Mouse (Mus musculus): ENCODE measurements around the gene Eif4b. TPM values are rescaled to one million over a fixed set of nuclear protein-coding genes. Genes with fewer than 3 reads are reported as not detected.

Gene Eif4b
- total and polyA plus RNA-seq, 3 experiments = 536 to 652 (median 555) TPM

DNA sequence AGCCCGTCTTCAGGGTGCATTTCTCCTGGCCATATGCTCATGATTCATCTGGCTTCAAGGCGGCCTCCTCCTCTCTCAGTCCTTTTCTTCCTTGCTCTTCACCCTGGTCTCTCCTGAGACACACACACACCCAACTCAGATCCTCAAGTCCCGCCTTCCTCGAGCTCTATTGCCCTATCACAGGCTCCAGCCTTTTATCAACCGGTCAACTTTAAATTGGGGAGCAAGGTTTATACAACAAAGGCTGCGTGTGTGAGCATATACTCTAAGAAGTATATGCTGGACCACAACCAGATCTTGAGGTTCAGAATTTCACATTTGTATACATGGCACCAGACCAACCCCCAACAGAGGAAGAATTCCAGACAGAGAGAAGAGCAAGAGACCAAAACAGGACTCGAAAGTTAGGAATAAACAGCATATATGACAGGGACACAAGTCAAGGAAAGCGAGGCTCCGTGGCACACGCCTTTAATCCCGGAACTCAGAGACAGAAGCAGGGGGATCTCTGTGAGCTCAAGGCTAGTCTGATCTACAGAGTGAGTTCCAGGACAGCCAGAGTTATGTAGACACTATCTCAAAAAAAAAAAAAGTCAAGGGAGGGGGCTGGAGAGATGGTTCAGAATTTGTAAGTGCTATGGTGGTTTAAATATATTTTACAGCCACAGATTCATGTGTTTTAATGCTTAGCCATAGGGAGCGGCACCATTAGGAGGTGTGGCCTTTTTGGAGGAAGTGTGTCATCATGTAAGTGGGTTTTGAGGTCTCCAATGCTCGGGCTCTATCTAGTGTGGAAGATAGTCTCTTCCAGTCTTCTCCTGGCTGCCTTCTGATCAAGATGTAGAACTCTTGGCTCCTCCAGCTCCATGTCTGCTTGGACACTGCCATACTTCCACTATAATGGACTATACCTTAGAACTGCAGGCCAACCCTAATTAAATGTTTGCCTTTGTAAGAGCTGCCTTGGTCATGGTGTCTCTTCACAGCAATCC is 2.8 kb upstream of the Eif4b start:
- no peak for DNase-seq (ENCODE audit: extremely low read depth)
- 0 out of 2 replicates have a peak overlapping the region, but pooled peaks have one; percentile 11 for H3K9ac ChIP-seq (ENCODE audit: insufficient read depth, low read depth)
- TF ChIP-seq TCF12 (IDR thresholded peaks at IDR 0.05; ENCODE audit: low read depth, low read length) (no peak), IRF4 (IDR thresholded peaks at IDR 0.05; ENCODE audit: low read depth, low read length) (no peak)
- dilution Hi-C loops (cut with MboI; ENCODE audit: extremely low pct_ligation_motif_present, extremely low pct_unique_long_range_greater_than_20kb, low sequenced_read_pairs) = no loop called here
- no peaks in the 10 kb centered on the region for H3K9me3 ChIP-seq (replicated peaks; ENCODE audit: low read length)
- in situ Hi-C loops (cut with MboI; ENCODE audit: low pct_ligation_motif_present, low pct_unique_long_range_greater_than_20kb, low sequenced_read_pairs) = loop anchor here (5.0 kb wide), 1 partner anchor 748 kb away; no protein-coding TSS in a partner anchor
- no peak overlapping the region for H3K27ac ChIP-seq (ENCODE audit: insufficient read depth, low read depth)
- H3K4me2 ChIP-seq (ENCODE audit: insufficient read depth, low read depth, poor library complexity, severe bottlenecking) = no peak overlapping the region
- no peak overlapping the region for H3K4me3 ChIP-seq (replicated peaks in 1 of 3; ENCODE audit: low read depth in 2 of 3, low read length in 2 of 3, poor library complexity in 1 of 3)
- peaks cover 20% of the 10 kb centered on the region for H3K79me2 ChIP-seq (replicated peaks; ENCODE audit: control insufficient read depth, extremely low read depth, insufficient read depth, poor library complexity, severe bottlenecking)
- H3K4me1 ChIP-seq (ENCODE audit: control insufficient read depth in 1 of 2, insufficient read depth in 2 of 2) = peaks cover 19 to 66% of the 10 kb centered on the region in 2 experiments
- H3K36me3 ChIP-seq (replicated peaks in 1 of 2; ENCODE audit: control insufficient read depth in 1 of 2, insufficient read depth in 1 of 2, low read length in 1 of 2) = peaks cover 0 to 5% of the 10 kb centered on the region in 2 experiments
- H3K27me3 ChIP-seq (replicated peaks) = peaks cover 7% of the 10 kb centered on the region

DNA sequence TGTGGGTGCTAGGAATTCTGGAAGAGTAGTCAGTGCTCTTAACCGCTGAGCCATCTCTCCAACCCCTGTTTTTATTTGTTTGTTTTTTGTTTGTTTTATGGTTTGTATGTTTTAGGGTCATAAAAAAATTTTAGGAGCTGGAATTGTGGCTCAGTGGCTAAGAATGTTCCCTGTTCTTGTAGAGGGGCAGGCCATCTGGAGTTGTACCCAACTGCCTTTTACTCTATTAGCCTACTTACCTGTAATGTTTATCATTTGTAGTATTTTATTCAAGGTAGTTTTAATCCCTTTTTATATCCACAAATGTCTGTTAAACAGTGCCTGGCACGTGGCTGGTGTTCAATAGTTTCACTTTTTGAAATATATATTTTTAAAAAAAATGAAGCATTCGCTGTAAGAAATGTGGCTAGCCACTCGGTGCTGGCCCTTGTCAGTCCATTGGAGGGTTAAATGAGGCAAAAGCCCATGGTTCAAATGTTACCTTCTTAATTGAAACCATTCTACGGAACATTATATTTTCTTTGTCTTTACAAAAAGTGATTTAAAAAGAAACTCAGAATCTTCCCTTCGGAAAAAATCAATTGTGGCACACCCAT is 512 bp upstream of the Eif4b start:
- H3K36me3 ChIP-seq (replicated peaks in 1 of 2; ENCODE audit: control insufficient read depth in 1 of 2, insufficient read depth in 1 of 2, low read length in 1 of 2) = peaks cover 0 to 12% of the 10 kb centered on the region in 2 experiments
- peak overlapping the region in 2 of 3 experiments; percentile 39 to 94 for H3K4me3 ChIP-seq (replicated peaks in 1 of 3; ENCODE audit: low read depth in 2 of 3, low read length in 2 of 3, poor library complexity in 1 of 3)
- dilution Hi-C loops (cut with MboI; ENCODE audit: extremely low pct_ligation_motif_present, extremely low pct_unique_long_range_greater_than_20kb, low sequenced_read_pairs) (no loop called here), in situ Hi-C loops (cut with MboI; ENCODE audit: low pct_ligation_motif_present, low pct_unique_long_range_greater_than_20kb, low sequenced_read_pairs) (loop anchor here (5.0 kb wide), 1 partner anchor 751 kb away; no protein-coding TSS in a partner anchor)
- no peaks in the 10 kb centered on the region for H3K27me3 ChIP-seq (replicated peaks)
- H3K9ac ChIP-seq (ENCODE audit: insufficient read depth, low read depth) = peak overlapping the region; percentile 58
- peak overlapping the region; percentile 58; the same call in 1 of the 2 replicates for H3K4me2 ChIP-seq (ENCODE audit: insufficient read depth, low read depth, poor library complexity, severe bottlenecking)
- TF ChIP-seq GABPA (IDR thresholded peaks at IDR 0.05; ENCODE audit: insufficient replicate concordance, low read depth, low read length) (no peak), CTCF (conservative IDR thresholded peaks at IDR 0.05 in 1 of 2, IDR thresholded peaks at IDR 0.05 in 1 of 2; ENCODE audit: low read depth in 2 of 2, low read length in 2 of 2) (no peak), MYC (IDR thresholded peaks at IDR 0.05; ENCODE audit: low read depth, low read length) (no peak; the same call in 1 of the 2 replicates), MEF2A (IDR thresholded peaks at IDR 0.05; ENCODE audit: borderline replicate concordance, low read depth, low read length) (0 out of 2 replicates have a peak, but pooled peaks have one; percentile 5), SIN3A (IDR thresholded peaks at IDR 0.05; ENCODE audit: low read length) (no peak; the same call in 1 of the 2 replicates), CHD1 (IDR thresholded peaks at IDR 0.05; ENCODE audit: low read depth, low read length) (no peak), EP300 (IDR thresholded peaks at IDR 0.05; ENCODE audit: low read length) (no peak), NELFE (IDR thresholded peaks at IDR 0.05; ENCODE audit: low read depth, low read length) (no peak; the same call in 1 of the 2 replicates), TBP (conservative IDR thresholded peaks at IDR 0.05; ENCODE audit: low read depth, low read length) (peak; percentile 55; the same call in 1 of the 2 replicates), ZMIZ1 (IDR thresholded peaks at IDR 0.05; ENCODE audit: low read depth, low read length) (no peak), MAX (IDR thresholded peaks at IDR 0.05; ENCODE audit: low read length) (no peak), MAFK (IDR thresholded peaks at IDR 0.05; ENCODE audit: insufficient replicate concordance, low read length) (no peak), RCOR1 (conservative IDR thresholded peaks at IDR 0.05; ENCODE audit: low read depth, low read length) (no peak), POLR2A (IDR thresholded peaks at IDR 0.05; ENCODE audit: low read depth, low read length) (no peak)
- H3K27ac ChIP-seq (ENCODE audit: insufficient read depth, low read depth) = no peak overlapping the region
- H3K9me3 ChIP-seq (replicated peaks; ENCODE audit: low read length) = no peaks in the 10 kb centered on the region
- peaks cover 41% of the 10 kb centered on the region for H3K79me2 ChIP-seq (replicated peaks; ENCODE audit: control insufficient read depth, extremely low read depth, insufficient read depth, poor library complexity, severe bottlenecking)
- H3K4me1 ChIP-seq (ENCODE audit: control insufficient read depth in 1 of 2, insufficient read depth in 2 of 2) = peaks cover 12 to 63% of the 10 kb centered on the region in 2 experiments
- DNase-seq (ENCODE audit: extremely low read depth) = no peak
